Mouse (Mus musculus) liver, embryonic 11.5 days (tissue): ENCODE measurements around the gene Ikzf2. TPM values are rescaled to one million over a fixed set of nuclear protein-coding genes. Genes with fewer than 3 reads are reported as not detected.

ENCODE experiments used
- ATAC-seq: fragments of 200-750 bp; cut with Nextera tagmentation; replicated peaks from 2 replicates; pipeline ENCODE4 v1.8.0; 2017; ENCODE audit warnings: moderate number of reproducible peaks, mild to moderate bottlenecking, moderate TSS enrichment, moderate library complexity; ENCODE audit not compliant: low FRiP score
- DNase-seq: peaks from one replicate; pipeline ENCODE4 v3.0.0-alpha.2; 2017; ENCODE audit warnings: low spot score
- H3K27ac ChIP-seq: fragments of 300-500 bp; sonication (generic); 2 replicates; pipeline ENCODE4 v1.5.1; 2014; ENCODE audit warnings: mild to moderate bottlenecking, low read depth, low read length, control low read depth
- H3K27me3 ChIP-seq: fragments of 300-500 bp; sonication (generic); replicated peaks from 2 replicates; pipeline ENCODE4 v1.6.1; 2014; ENCODE audit warnings: low read length, mixed read lengths; ENCODE audit not compliant: control insufficient read depth, insufficient read depth
- H3K36me3 ChIP-seq: fragments of 300-500 bp; sonication (generic); 2 replicates; pipeline ENCODE4 v1.6.1; 2014; ENCODE audit warnings: mild to moderate bottlenecking, low read length, moderate library complexity, mixed read lengths; ENCODE audit not compliant: control insufficient read depth, insufficient read depth
- H3K4me1 ChIP-seq: fragments of 300-500 bp; sonication (generic); replicated peaks from 2 replicates; pipeline ENCODE4 v1.6.1; 2014; ENCODE audit warnings: low read length, mixed read lengths; ENCODE audit not compliant: control insufficient read depth, insufficient read depth
- H3K4me2 ChIP-seq: fragments of 300-500 bp; sonication (generic); 2 replicates; pipeline ENCODE4 v1.6.1; 2014; ENCODE audit warnings: mild to moderate bottlenecking, control low read depth, moderate library complexity
- H3K4me3 ChIP-seq: fragments of 300-500 bp; sonication (generic); 2 replicates; pipeline ENCODE4 v1.5.1; 2014; ENCODE audit warnings: low read depth, low read length, control low read depth
- H3K9ac ChIP-seq: fragments of 300-500 bp; sonication (generic); 2 replicates; pipeline ENCODE4 v1.6.1; 2014; ENCODE audit warnings: low read depth, low read length, control low read depth
- H3K9me3 ChIP-seq: fragments of 300-500 bp; sonication (generic); 2 replicates; pipeline ENCODE4 v1.6.1; 2016; ENCODE audit warnings: low read length, inconsistent platforms, mixed read lengths; ENCODE audit not compliant: control insufficient read depth
- WGBS: fragments of 180-500 bp; shearing (Covaris S2); extraction: QIAGEN DNeasy Blood & Tissue Kit; methylation state at CpG from one replicate; pipeline ENCODE4 v1.1.7; 2014; 5-methylcytosine and 5-hydroxymethylcytosine counted together
- polyA plus RNA-seq: library from polyadenylated mRNA; unstranded; fragments of >200 nt; fragmentation: Nextera tagmentation; extraction: Ambion mirVana; gene quantifications from 2 replicates; pipeline ENCODE4 v1.2.1, GENCODE M21; 2014

Gene Ikzf2
- polyA plus RNA-seq, 1 experiment from 2014 or later: 3.5 TPM

- WGBS: 91% methylated on average over 6 of the region's 6 CpGs
- no peak overlapping the region for H3K9ac ChIP-seq
- no peak for DNase-seq
These were observed 181.0 kb downstream of the Ikzf2 start for GRCm38 (mm10) chr1:69506011-69506410.

GRCm38 (mm10) chr1:69500388-69500787, 186.7 kb downstream of the Ikzf2 start:
- Histone ChIP-seq H3K36me3 (no peaks in the 10 kb centered on the region), H3K4me1 (peaks cover 16% of the 10 kb centered on the region), H3K9me3 (no peaks in the 10 kb centered on the region), H3K4me3 (no peak overlapping the region), H3K4me2 (no peak overlapping the region), H3K27ac (no peak overlapping the region), H3K27me3 (no peaks in the 10 kb centered on the region), H3K9ac (no peak overlapping the region)
- peak; percentile 29; the same call in 1 of the 2 replicates for ATAC-seq
- WGBS: 50% methylated on average over 3 of the region's 3 CpGs
- no peak for DNase-seq

More at GRCm38 (mm10) chr1:69506011-69506410, 181.0 kb downstream of the Ikzf2 start:
- Histone ChIP-seq H3K4me3 (no peak overlapping the region), H3K4me1 (peaks cover 8% of the 10 kb centered on the region; the same call in 1 of the 2 replicates), H3K9me3 (no peaks in the 10 kb centered on the region), H3K27ac (no peak overlapping the region), H3K27me3 (no peaks in the 10 kb centered on the region), H3K36me3 (no peaks in the 10 kb centered on the region), H3K4me2 (no peak overlapping the region)
- ATAC-seq: no peak

DNA sequence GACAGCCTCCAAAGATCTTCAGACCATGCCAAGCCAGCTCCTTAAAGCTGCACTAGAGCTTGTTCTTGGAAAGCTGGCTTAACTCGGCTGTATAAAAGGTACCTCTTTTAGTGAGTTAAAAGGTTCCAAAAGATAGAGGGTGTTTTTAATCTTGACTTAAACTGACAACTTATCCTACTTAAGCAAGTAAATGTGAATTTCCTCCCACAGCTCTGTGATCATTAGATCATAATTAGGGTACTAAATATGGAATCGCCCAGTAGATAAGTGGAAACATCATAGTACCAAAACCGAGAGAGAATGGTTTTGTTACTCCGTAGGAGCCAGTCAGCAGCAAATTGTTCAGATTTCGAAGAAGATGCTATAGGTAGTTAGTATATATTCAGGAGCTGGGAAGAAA, 187.4 kb downstream of the Ikzf2 start:
- Histone ChIP-seq H3K4me3 (no peak overlapping the region), H3K9me3 (no peaks in the 10 kb centered on the region), H3K4me1 (peaks cover 16% of the 10 kb centered on the region), H3K36me3 (no peaks in the 10 kb centered on the region), H3K27me3 (no peaks in the 10 kb centered on the region), H3K9ac (no peak overlapping the region), H3K4me2 (peak overlapping the region; percentile 16; the same call in 1 of the 2 replicates), H3K27ac (no peak overlapping the region)
- DNase-seq (no peak), ATAC-seq (no peak)
- 78% methylated on average over 5 of the region's 5 CpGs for WGBS

DNA sequence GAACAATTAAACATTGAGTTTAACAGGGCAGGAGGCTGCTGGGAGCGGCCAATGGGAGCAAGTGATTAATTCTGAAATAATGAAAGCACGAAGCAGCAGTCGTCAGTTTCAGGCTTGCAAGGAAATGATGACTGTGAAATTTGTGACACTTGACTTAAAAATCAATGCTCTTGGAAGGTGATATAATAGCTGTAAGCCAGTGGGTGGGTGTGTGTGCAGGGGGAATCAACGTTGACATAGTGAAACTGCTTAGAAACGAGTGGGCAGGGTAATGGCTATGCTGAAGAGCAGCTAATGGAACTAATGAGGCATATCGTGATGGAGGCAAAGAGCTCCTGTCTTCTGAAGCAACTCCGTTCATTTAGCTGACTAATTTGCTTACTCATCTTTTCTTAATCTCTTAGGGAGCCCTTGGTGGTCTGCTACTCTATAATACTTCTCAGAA, 188.2 kb downstream of the Ikzf2 start:
- 60% methylated on average over 7 of the region's 7 CpGs for WGBS
- Histone ChIP-seq H3K4me1 (peaks cover 16% of the 10 kb centered on the region), H3K36me3 (no peaks in the 10 kb centered on the region), H3K9me3 (no peaks in the 10 kb centered on the region), H3K27ac (no peak overlapping the region), H3K4me2 (peak overlapping the region; percentile 16; the same call in 1 of the 2 replicates), H3K4me3 (no peak overlapping the region), H3K9ac (no peak overlapping the region), H3K27me3 (no peaks in the 10 kb centered on the region)
- DNase-seq (no peak), ATAC-seq (no peak)

DNA sequence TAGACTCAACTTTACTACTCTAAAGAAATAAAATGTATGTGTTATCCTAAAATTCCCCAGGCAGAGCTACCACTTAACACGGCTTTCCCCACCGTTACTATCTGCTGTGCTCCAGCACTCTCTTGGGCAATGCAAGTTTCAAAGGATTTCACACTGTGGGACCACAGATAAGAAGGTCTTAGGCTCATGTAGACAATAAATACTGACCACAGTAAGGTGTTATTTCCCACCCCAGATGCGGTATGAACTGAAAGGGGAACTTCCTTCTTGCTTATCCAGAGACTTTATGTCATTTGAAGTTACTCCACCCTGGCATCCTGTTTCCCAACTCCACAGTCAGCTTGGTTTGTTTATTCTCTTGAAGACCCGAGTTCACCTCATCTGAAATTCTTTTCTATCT, 191.0 kb downstream of the Ikzf2 start:
- peak; percentile 90 for ATAC-seq

DNA sequence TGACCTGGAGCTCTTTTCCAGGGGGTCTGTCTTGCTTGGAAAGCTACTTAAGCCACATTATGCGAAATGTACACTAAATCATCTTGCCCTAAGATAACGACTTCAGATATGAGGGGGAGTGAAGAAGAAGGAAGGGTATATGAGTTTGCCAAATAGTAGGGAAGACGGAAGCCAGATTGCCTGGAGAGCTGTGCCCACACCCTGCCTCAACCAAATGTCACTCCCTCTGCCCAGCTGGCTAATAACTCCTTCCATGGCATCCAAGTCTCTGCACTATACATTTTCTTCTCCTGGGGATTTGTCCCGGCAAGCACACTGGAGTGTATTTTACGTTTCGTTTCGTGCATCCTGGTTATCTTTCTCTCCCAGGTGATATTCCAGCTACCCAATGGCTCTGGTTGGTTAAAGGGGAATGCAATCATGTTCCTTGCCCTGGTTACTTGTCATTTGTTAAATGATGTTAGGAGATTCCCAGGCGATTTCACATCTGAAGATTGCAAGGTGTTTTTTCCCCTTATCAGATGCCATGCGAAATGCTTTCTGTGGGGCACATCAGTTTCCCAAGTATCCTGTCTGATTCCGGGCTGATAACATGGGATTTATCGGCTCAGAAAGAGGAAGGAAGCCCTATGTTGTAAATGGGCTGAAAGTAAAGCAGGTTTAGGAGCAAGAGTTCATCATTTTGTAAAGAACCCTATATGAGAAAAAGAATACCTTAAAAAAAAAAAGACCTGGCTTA, 193.6 kb downstream of the Ikzf2 start:
- DNase-seq (no peak), ATAC-seq (no peak)
- Histone ChIP-seq H3K27me3 (no peaks in the 10 kb centered on the region), H3K4me2 (no peak overlapping the region), H3K9ac (no peak overlapping the region), H3K27ac (no peak overlapping the region), H3K4me1 (peaks cover 8% of the 10 kb centered on the region; the same call in 1 of the 2 replicates), H3K4me3 (no peak overlapping the region), H3K9me3 (no peaks in the 10 kb centered on the region), H3K36me3 (no peaks in the 10 kb centered on the region)
- 52% methylated on average over 11 of the region's 11 CpGs for WGBS

More for the DNA sequence above, 191.0 kb downstream of the Ikzf2 start:
- Histone ChIP-seq H3K27me3 (no peaks in the 10 kb centered on the region), H3K27ac (no peak overlapping the region), H3K9ac (no peak overlapping the region), H3K4me2 (0 out of 2 replicates have a peak overlapping the region, but pooled peaks have one; percentile 15), H3K9me3 (no peaks in the 10 kb centered on the region), H3K4me3 (no peak overlapping the region), H3K36me3 (no peaks in the 10 kb centered on the region), H3K4me1 (peaks cover 16% of the 10 kb centered on the region)
- 29% methylated on average over 4 of the region's 4 CpGs for WGBS
- DNase-seq: no peak

DNA sequence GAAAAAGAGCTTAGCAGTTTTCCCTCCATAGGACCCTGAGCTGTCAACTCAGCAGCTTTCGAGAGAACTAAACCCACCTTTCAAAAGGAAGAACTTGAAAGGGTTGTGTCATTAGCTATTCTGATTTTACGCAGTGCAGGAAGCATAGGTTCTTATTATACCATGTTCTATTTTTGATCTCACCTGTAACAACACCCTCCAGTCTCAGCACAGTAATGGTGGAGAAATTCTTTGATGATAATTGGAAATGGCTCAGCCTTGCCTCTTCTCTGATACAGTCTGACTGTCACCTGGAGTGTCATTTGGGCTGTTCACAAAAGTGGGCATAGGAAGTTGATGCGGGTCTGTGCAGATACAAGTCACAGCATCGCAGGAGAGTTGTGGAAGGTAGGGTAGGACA, 195.0 kb downstream of the Ikzf2 start:
- H3K4me3 ChIP-seq: no peak overlapping the region
- peaks cover 8% of the 10 kb centered on the region; the same call in 1 of the 2 replicates for H3K4me1 ChIP-seq
- DNase-seq (no peak), ATAC-seq (no peak)
- H3K4me2 ChIP-seq: no peak overlapping the region
- no peak overlapping the region for H3K27ac ChIP-seq
- no peaks in the 10 kb centered on the region for H3K9me3 ChIP-seq
- no peaks in the 10 kb centered on the region for H3K27me3 ChIP-seq
- H3K36me3 ChIP-seq: no peaks in the 10 kb centered on the region
- 90% methylated on average over 4 of the region's 4 CpGs for WGBS
- no peak overlapping the region for H3K9ac ChIP-seq

DNA sequence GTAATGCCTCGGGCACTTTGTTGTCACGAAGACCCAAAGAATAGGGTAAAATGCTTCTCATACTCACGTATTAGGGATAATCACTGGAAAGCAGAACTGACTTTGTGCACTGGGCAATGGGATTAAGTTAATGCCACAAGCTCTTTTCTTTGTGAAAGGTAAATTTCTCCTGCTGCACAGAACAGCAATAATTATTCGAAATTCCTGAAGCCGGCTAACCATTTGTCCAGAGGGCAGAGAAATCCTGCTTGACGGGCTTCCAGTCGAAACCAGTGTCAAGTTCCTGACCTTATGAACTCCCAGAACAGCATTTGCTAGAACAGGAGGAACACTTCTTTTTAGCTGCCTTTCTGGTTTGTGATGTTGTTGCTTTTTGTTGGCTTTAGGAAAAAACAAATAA, 198.0 kb downstream of the Ikzf2 start:
- Histone ChIP-seq H3K9ac (no peak overlapping the region), H3K36me3 (no peaks in the 10 kb centered on the region), H3K4me2 (no peak overlapping the region), H3K4me1 (no peaks in the 10 kb centered on the region), H3K4me3 (no peak overlapping the region), H3K27me3 (no peaks in the 10 kb centered on the region), H3K27ac (no peak overlapping the region), H3K9me3 (no peaks in the 10 kb centered on the region)
- DNase-seq (no peak), ATAC-seq (no peak)
- WGBS: 69% methylated on average over 7 of the region's 7 CpGs

- 78% methylated on average over 6 of the region's 6 CpGs for WGBS
- Histone ChIP-seq H3K4me3 (no peak overlapping the region), H3K9me3 (no peaks in the 10 kb centered on the region), H3K4me1 (no peaks in the 10 kb centered on the region), H3K4me2 (no peak overlapping the region), H3K9ac (no peak overlapping the region), H3K36me3 (no peaks in the 10 kb centered on the region), H3K27me3 (no peaks in the 10 kb centered on the region), H3K27ac (no peak overlapping the region)
- no peak for DNase-seq
- no peak for ATAC-seq
These were observed 198.4 kb downstream of the Ikzf2 start for GRCm38 (mm10) chr1:69488625-69489024.
